Mouse (Mus musculus): ENCODE results near the gene Eloa.

DNA sequence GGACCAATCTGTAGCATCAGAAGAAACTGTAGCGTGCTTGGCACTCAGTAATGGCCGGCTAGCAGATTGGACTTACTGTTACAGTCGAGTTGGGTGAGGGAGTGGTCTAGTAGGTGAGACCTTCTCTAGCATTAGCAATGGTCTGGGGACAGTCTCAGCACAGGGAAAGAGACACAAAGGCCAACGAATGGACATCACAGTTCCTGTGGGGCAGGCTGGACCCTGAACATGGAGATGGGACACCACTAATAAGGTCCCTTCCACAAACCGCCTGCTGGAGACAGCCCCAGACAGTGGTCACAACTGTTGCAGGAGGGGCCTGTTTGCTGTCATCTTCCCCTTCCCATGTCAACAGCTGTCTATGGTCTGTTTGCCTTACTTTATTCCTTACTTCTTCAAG is 59.9 kb downstream of the Eloa start:
- TF ChIP-seq GATA1 (IDR thresholded peaks at IDR 0.05; ENCODE audit: low read length) (no peak), TAL1 (IDR thresholded peaks at IDR 0.05; ENCODE audit: low read length) (no peak)

Data from erythroblast, embryonic 14.5 days (primary cell).